Mouse (Mus musculus): ENCODE data around the gene Pprc1.
A peak's percentile ranks its signal among the peaks of the same experiment; 100 is the strongest.

Pprc1 gene

DNA sequence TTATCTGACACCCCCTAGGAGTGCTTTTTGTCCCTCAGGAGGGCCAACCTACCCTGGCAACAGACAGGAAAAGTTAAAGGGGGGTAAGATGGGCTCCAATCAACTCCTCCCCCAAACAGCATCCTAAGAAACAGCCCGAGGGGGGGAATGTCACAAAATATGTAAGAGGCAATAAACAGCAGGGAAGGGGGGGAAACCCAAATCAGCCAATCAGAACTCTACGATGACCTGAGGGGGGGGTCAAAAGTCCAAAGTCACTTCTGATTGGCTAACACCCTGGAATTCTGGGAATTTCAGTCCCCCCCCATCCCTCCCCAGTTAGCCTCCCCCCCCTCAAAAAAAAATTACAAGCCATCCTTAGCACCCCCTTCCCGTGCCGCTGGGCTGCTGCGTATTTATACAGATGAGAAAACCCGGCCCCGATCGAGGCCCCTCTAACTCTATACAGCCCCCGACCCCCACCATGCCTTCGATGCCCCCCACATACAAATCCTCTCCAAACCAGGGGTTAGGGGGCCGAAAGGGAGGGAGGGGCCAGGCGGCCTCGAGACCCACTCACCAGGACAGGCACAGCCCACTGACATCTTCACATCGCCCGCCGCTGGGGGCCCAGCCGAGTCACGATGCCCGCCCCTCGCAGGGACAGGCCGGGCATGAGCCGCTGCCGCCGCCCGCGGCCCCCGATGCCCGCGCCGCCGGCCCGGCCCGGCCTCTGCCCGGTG is at the start of gene Pprc1:
Gene Pprc1, plus strand, starts transcription at position 616 of the 722 bp plus-strand sequence.
- no peak for DNase-seq

DNA sequence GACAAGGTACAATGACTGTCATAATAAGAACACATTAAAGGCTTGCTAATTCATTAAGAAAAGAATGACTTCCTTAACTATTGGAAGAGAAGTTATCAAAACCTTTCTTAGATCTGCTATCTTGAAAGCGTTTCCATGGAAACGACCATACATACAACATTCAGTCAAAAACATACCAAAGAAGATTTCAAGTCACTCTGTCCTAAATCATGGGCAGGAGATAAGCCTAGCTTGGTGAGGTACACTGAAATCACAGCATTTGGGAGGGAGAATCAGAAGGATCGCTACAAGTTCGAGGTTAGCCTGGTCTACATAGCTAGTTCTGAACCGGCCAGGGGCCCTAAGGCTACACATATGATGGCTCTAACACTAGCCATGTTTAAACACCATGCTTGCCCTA is 47.3 kb upstream of the Pprc1 start:
- DNase-seq: no peak

DNA sequence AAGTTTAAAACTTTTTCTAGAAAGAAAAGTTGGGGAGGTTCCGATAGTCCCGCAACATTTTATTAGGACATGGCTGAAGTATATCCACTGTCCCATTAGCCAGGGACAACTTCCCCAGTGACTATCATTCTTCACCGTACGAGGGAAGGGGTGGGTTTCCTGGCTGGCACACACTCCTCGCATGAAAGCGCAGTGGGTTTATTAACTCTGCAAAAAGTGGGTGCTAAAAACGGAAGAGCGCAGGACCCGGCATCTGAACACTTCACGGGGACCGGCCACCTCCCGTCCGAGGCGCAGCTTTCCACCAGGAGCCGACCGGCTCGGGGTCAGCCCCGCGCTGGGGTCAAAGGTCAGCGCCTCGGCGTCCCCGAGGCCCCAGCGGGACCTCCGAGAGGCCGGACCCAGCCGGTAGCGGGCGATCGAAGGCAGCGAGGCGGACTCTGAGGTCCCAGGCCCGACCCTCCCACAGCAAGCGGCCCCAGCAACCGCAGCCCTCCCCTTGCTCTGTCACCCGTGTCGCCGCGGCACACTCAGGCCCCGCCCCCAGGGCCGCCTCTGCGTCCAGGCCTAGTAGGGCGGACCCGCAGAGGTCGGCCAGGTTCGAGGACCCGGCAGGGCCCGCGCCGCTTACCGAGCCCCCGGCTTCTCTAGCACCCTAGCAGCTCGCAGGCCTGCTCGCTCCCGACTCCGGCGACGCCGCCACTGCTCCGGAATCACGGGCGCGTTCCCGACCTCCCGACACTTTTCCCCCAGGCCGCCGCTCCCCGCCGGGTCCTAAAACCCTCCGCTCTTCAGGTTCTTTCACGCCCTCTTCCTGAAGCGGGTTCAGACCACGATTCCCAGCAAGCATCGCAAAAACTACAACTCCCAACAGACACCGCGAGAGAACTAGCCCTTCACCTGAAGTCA is 46.6 kb upstream of the Pprc1 start, which contains the start of gene Armh3:
Gene Armh3, minus strand, starts transcription at position 704 of the 909 bp plus-strand sequence.
- peak; percentile 96 for DNase-seq

GRCm38 (mm10) chr19:45998694-45999217 is 45.9 kb upstream of the Pprc1 start:
- no peak for DNase-seq

GRCm38 (mm10) chr19:45999378-45999777 is 45.3 kb upstream of the Pprc1 start:
- DNase-seq: no peak

- no peak for DNase-seq
These were observed 42.4 kb upstream of the Pprc1 start for GRCm38 (mm10) chr19:46002279-46002678.

DNA sequence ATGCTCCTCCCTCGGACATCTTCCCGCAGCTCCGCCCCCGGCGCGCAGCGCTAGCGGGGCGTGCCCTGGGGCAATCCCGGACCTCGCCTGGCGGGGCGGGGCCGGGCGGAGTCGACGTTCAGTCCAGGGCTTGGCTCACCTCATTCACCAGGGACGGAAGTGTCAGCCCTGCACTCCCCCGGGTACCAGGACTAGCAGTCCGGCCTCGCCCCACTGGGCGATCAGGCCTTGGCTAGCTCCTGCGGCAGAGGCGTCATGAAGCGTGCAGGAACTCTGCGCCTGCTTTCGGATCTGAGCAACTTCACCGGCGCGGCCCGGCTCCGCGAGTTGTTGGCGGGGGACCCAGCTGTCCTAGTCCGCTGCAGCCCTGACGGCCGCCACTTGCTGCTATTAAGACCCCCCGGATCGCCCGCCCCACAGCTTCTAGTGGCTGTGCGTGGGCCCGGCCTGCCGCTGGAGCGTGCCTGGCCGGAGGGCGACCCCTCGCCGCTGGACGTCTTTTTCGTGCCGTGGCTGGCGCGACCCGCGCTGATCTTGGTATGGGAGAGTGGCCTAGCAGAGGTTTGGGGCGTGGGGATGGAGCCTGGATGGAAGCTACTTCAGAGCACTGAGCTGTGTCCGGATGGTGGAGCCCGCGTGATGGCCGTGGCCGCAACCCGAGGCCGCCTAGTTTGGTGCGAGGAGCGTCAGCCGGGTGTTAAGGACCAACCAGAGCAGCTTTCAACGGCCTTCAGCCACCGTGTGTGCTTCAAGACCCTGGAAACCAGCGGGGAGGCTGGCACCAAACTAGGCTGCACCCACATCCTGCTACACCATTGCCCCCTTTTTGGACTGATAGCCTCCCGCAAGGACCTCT is 41.1 kb upstream of the Pprc1 start, which contains the start of gene Hps6:
Gene Hps6, plus strand, starts transcription at position 138 of the 856 bp plus-strand sequence.
- DNase-seq: peak; percentile 83

GRCm38 (mm10) chr19:46004814-46005466 is 39.7 kb upstream of the Pprc1 start:
- no peak for DNase-seq

DNA sequence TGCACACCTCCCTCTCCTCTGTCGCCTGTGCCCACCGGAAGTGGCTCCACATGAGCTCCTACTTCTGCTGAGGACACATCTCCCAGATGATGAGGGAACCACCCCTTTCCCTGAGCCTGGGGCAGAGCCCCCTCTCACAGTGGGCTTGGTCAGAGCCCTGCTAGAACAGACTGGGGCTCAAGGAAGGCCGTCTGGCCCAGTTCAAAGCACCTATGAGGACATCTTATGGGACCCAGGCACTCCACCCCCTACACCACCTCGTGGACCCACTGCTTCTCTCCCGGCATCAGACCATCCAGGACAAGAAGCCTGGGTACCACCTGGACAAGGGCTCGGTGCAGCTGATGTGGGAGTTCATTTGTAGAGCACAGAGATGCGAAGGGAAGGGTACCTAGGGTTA is 39.0 kb upstream of the Pprc1 start:
- no peak for DNase-seq

DNA sequence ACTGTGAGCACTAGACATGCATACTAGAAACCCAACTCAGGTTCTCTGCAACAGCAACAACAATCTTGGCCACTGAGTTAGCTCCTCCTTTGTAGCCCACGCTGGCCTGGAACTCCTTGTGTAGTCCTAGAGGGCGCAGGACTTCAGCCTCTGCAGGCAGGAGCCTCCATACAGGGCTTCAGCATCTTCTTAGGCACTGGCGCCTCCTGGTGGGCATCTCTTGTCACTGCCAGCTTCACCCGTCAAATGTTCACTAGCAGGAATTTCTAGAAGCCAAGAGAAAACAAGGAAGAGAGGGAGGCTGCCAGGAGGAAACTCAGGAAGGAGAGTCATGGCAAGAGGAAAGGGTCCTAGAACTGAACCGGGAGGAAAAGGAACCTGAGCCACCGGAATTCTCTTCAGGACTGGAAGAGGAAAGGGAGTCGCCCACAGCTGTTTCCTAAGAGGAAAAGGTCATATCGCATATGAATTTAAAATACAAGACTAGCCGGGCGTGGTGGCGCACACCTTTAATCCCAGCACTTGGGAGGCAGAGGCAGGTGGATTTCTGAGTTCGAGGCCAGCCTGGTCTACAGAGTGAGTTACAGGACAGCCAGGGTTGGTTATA is 30.0 kb upstream of the Pprc1 start:
- peak; percentile 82 for DNase-seq

DNA sequence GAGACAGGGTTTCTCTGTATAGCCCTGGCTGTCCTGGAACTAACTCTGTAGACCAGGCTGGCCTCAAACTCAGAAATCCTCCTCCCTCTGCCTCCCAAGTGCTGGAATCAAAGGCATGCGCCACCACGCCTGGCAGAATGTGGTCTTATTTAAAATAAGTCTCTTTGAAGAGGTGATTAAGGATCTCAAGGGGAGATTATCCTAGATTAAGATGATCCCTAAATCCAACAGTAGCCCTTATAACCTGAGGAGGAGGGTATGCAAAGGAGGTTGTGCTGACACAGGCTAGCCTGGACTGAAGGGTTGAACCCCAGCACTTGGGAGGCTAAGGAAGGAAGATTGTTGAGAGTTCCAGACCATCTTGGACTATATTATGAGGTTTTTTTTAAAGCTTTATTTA is 28.7 kb upstream of the Pprc1 start:
- DNase-seq: no peak

DNA sequence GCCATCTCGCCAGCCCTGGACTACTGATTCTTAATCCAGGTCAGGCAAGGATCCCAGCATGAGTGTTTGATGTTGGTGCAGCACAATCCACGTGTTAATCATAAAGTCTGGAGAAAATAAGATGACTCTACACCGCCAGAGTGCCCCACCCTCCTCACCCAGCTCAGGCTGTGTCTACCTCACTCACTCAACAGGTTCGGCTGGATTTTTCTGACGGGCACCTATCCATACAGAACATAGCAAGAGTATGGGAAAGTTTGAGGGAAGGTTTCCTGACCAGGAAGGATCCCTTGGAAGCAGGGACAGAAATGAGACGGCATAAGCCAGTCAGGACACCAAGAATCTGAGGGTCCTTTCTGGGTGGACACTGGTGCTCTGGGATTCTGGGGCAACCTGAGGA is 19.7 kb upstream of the Pprc1 start:
- DNase-seq: no peak

DNA sequence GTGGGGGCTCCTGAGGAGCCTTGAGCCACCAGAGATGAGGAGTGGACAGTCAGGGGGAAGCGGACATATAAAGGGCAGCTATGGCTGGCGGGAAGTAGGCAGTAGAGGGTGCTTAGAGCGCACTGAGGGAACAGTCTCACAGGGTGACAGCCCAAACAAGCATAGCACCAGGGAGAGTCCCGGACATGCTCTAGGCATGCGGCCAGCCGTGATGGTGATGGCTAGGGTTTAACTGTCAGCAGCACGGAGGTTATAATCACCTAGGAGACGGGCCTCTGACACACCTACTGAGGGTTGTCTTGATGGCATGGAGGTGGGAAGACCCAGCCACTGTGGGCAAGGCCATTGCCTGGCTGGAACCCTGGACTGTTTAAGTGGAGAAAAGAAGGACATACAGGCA is 18.1 kb upstream of the Pprc1 start:
- no peak for DNase-seq

DNA sequence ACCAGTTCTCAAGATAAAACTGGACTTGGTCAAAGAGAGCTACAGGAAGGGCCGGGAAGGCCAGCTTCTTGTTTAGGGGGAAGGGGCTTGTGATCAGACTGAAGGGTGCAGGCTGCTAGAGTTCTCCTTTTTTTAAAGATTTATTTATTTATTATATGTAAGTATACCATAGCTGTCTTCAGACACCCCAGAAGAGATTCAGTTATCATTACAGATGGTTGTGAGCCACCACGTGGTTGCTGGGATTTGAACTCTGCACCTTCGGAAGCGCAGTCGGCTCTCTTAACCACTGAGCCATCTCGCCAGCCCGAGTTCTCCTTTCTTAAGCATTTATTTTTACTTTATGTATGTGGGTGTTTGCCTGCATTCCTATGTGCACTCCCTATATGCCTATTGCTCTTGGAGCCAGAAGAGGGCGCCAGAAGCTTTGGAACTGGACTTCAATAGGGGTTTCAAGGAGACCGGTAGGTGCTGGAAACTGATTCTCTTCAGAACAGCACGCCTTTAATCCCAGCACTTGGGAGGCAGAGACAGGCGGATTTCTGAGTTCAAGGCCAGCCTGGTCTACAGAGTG is 15.9 kb upstream of the Pprc1 start:
- no peak for DNase-seq

DNA sequence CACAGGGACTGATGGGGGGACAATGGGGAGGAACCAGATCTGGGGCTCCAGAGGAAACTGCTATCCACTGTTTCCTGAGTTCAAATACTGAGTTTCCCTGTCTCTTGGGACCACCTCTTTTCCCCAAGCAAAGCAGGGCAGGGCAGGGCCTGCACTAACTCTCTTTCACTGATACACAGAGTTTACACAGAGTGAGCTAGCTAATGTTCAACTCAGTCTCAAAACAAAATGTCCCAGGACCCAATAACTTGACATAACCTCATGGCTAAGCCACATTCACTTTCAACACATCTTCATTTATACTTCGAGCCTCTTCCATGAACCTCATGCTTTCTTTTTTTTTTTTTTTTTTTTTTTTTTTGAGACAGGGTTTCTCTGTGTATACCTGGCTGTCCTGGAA is 15.0 kb upstream of the Pprc1 start:
- DNase-seq: no peak

GRCm38 (mm10) chr19:46030196-46030983 is 14.3 kb upstream of the Pprc1 start:
- no peak for DNase-seq

DNA sequence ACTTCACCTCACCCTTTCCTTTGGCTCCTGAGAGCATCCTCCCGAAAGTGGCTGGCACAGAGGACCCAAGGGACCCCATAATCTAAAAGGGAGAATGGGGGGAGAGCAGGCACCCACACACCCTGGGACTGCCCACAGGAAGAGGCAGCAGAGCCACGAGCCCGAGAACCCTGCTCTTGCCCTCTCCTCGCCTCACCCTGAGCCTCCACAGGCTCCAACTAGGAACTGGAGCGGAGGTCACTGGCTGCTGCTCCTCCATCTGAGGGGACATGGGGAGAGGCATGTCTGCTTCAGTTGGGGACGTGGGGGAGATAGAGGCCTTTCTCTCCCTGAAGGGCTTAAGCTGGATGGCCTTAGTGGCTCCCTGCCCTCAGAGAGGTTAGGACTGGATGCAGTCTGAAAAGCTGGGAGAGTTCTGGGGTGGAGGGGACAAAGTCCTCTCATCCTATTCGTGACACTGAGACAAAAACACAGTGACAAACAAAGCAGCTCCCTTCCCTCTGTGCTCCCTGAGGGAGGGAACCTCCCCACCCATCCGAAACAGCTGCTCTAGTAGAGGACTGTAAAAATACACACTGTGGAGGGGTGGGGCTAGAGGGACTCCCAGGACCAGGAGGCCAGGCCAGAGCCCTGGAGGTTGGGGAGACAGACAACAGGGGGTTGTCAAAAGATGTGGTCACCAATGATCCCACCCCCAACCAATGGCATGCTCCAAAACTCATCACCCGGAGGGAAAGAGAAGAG is 12.8 kb upstream of the Pprc1 start:
- DNase-seq: no peak

DNA sequence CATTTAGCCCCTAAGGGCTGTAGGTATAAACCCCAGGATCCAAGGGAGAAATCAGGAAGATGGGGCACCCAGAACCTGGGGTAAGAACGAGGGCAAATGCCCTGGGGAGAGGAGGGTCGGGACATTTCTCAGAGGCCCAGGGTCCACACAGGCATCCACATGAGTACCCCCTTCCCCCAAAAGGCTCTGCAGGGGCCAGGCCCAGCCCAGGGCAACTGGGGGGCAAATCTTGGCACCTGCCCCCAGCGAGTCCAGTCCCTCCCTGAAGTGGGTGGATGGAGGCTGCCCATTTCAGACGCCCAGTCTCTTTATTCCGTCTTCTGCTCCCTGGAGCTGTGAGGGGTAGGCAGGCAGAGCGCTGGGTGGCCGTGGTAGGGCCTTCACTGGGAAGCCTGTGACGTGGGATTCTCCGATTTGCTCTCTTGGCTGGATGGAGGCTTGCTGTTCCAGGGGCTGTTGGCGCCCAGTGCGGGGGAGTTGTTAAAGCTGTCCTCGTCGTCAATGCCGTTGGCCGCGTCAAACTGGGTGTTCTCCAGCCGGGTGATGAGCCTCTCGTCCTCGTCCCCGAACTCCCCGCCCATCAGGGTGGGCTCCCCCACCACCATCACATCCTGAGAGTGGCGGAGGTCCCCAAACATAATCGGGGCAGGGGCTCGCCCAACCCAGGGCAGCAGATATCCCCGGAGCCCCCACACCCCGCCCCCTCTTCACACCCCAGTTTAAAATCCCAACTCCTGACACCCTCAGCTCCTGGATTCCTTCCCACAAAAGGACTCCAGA is 11.8 kb upstream of the Pprc1 start:
- DNase-seq: peak; percentile 77

DNA sequence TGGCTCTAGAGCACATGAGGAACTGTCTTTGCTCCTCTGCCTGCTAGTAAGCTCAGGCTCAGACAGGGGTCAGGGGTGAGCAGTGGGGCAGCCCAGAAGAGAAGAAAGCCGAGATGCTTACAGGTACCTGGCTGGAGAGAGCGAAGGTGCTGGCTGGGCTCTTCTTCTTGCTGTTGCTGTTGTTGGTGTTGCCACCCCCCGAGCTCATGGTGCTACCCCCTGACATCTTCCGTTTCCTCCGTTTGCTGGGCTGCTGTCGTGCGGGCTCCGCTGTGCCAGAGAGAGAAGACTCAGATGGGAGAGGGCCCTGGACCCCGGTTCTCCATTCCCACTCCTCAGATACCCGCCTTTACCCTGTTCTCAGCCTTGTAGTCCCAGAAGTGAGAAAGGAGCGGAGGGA is 10.8 kb upstream of the Pprc1 start:
- DNase-seq: no peak
